Mouse (Mus musculus) spleen, postnatal 36 days (tissue): ENCODE measurements around the gene Tgfbr3l.
A peak's percentile ranks its signal among the peaks of the same experiment; 100 is the strongest.

Experiments used
- DNase-seq, 2 experiments: peaks; one replicate each; pipeline ENCODE4 v3.0.0; 2022; ENCODE audit warnings: low spot score in 2 of 2, mixed read lengths in 1 of 2

Gene Tgfbr3l

GRCm38 (mm10) chr8:4265160-4265914 lies 17.3 kb downstream of the Tgfbr3l start:
- DNase-seq: no peak

DNA sequence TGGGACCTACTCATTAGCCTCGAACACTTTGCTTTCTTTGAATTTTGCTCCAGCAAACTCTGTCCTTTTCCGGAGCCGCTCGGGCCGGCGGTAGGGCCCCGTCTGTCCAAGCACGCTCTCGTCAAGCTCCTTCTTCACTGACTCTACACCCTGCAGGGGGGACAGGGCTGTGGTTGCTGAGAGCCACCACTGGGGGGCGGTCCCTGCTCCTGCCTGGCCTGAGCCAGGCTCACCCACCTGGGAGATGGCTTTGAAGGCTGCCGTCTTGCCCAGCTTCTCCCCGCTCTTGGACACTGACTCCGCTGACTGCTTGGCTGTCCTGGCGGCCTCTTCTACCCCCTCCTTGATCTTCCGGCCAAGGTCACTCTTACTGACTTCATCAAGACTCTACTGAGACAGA lies 19.6 kb downstream of the Tgfbr3l start:
- no peak for DNase-seq

DNA sequence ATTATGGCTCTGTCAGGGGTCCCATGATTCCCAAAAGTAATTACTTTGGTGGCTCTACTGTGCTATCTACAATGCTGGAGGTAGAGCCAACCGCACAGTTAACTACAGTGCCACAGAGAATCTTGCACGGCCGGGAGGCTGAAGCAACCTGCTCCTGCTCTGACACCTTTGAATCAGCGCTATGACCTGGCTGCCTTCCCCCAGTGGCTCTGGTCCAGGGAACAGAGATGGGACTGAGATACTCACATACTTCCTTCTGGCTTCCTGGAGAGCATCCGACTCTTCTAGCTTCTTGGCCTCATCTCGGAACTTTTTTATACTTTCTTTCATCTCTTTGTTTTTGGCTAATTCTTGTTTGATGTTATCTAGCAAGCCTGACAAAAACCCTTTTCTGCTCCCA lies 21.6 kb downstream of the Tgfbr3l start:
- DNase-seq: no peak

GRCm38 (mm10) chr8:4275275-4276110 lies 27.5 kb downstream of the Tgfbr3l start, which contains the start of gene Timm44:
Timm44 (minus strand) TSS chr8:4275913.
- DNase-seq: peak; percentile 92 to 94

GRCm38 (mm10) chr8:4276111-4276465 lies 28.1 kb downstream of the Tgfbr3l start:
- no peak for DNase-seq

DNA sequence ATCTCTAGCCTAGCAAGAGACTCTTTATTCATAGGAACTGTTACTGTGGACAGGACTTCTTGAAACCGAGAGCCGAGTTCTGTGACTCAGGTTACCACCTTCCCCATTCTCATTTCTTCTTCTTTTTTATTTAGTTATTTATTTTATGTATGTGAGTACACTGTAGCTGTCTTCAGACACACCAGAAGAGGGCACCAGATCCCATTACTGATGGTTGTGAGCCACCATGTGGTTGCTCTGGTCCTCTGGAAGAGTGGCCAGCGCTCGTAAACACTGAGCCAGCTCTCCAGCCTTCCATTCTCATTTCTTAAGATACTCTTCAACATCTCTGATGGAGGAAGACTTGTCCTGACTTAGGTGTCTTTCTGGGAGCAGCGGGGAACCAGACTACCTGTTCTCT lies 44.7 kb downstream of the Tgfbr3l start:
- no peak for DNase-seq

GRCm38 (mm10) chr8:4297822-4298221 lies 49.8 kb downstream of the Tgfbr3l start:
- DNase-seq: no peak
